Mouse (Mus musculus) MEL (cell line): Measurements from ENCODE around the gene Sult6b2. TPM values are rescaled to one million over a fixed set of nuclear protein-coding genes. Genes with fewer than 3 reads are reported as not detected.

Experiments used
- DNase-seq: peaks from one replicate; pipeline ENCODE4 v3.0.0; 2011; ENCODE audit warnings: low read depth, low spot score
- H3K27ac ChIP-seq: 2 replicates; pipeline ENCODE4 v1.5.1; 2012; ENCODE audit warnings: low read depth, mild to moderate bottlenecking, control low read depth, low read length, moderate library complexity; ENCODE audit not compliant: control insufficient read depth
- H3K27me3 ChIP-seq, 2 experiments: fragments of 150-350 bp in 1 of 2; sonication (generic) in 1 of 2; 2 replicates each; pipeline ENCODE4 v1.6.1; 2012; ENCODE audit warnings: low read length in 2 of 2, mild to moderate bottlenecking in 2 of 2, improper control_type of control experiment in 1 of 2, moderate library complexity in 1 of 2; ENCODE audit not compliant: insufficient read depth in 2 of 2, control insufficient read depth in 1 of 2
- H3K36me3 ChIP-seq, 2 experiments: 2 replicates each; pipeline ENCODE4 v1.6.1; 2012 to 2014; ENCODE audit warnings: low read length in 2 of 2, improper control_type of control experiment in 1 of 2, inconsistent platforms in 1 of 2, mild to moderate bottlenecking in 1 of 2; ENCODE audit not compliant: insufficient read depth in 2 of 2, control insufficient read depth in 1 of 2
- H3K4me1 ChIP-seq, 2 experiments: fragments of 150-350 bp in 1 of 2; sonication (generic) in 1 of 2; 2 replicates each; pipeline ENCODE4 v1.6.1; 2012; ENCODE audit warnings: low read length in 2 of 2, improper control_type of control experiment in 1 of 2, mild to moderate bottlenecking in 1 of 2; ENCODE audit not compliant: insufficient read depth in 2 of 2, control insufficient read depth in 1 of 2
- H3K4me3 ChIP-seq, 2 experiments: fragments of 150-350 bp in 1 of 2; sonication (generic) in 1 of 2; 2 replicates each; pipeline ENCODE4 v1.5.1; 2012; ENCODE audit warnings: low read depth in 2 of 2, low read length in 2 of 2, mild to moderate bottlenecking in 2 of 2, moderate library complexity in 2 of 2, control low read depth in 1 of 2, improper control_type of control experiment in 1 of 2; ENCODE audit not compliant: control insufficient read depth in 1 of 2, insufficient read depth in 1 of 2
- H3K79me2 ChIP-seq: 2 replicates; pipeline ENCODE4 v1.6.1; 2012; ENCODE audit warnings: mild to moderate bottlenecking, low read length, moderate library complexity; ENCODE audit not compliant: control insufficient read depth, poor library complexity, insufficient read depth
- H3K9ac ChIP-seq: 2 replicates; pipeline ENCODE4 v1.6.1; 2012; ENCODE audit warnings: low read depth, mild to moderate bottlenecking, control low read depth, low read length, moderate library complexity; ENCODE audit not compliant: control insufficient read depth, poor library complexity, severe bottlenecking
- H3K9me3 ChIP-seq: fragments of 150-350 bp; sonication (generic); replicated peaks from 2 replicates; pipeline ENCODE4 v1.6.1; 2012; ENCODE audit warnings: mild to moderate bottlenecking, low read length, improper control_type of control experiment, moderate library complexity; ENCODE audit not compliant: insufficient read depth
- BHLHE40 ChIP-seq: IDR thresholded peaks from 2 replicates; pipeline ENCODE4 v1.6.1; 2012; ENCODE audit warnings: low read depth, mild to moderate bottlenecking, inconsistent platforms, low read length, improper control_type of control experiment, borderline replicate concordance
- CHD2 ChIP-seq: IDR thresholded peaks from 2 replicates; pipeline ENCODE4 v1.6.1; 2011; ENCODE audit warnings: low read length, improper control_type of control experiment
- ELF1 ChIP-seq: IDR thresholded peaks from 2 replicates; pipeline ENCODE4 v1.6.1; 2014; ENCODE audit warnings: low read depth, mild to moderate bottlenecking, inconsistent platforms, low read length, improper control_type of control experiment, moderate library complexity
- ETS1 ChIP-seq: IDR thresholded peaks from 2 replicates; pipeline ENCODE4 v1.6.1; 2012; ENCODE audit warnings: low read depth, mild to moderate bottlenecking, inconsistent platforms, low read length, improper control_type of control experiment, moderate library complexity
- GABPA ChIP-seq: IDR thresholded peaks from 2 replicates; pipeline ENCODE4 v1.6.1; 2012; ENCODE audit warnings: low read depth, mild to moderate bottlenecking, inconsistent platforms, low read length, improper control_type of control experiment, moderate library complexity
- HCFC1 ChIP-seq: IDR thresholded peaks from 2 replicates; pipeline ENCODE4 v1.6.1; 2012; ENCODE audit warnings: low read depth, mild to moderate bottlenecking, inconsistent platforms, low read length, improper control_type of control experiment, moderate library complexity
- KAT2A ChIP-seq: conservative IDR thresholded peaks from 2 replicates; pipeline ENCODE4 v1.6.1; 2012; ENCODE audit warnings: low read depth, low read length, improper control_type of control experiment, inconsistent platforms
- MEF2A ChIP-seq: IDR thresholded peaks from 2 replicates; pipeline ENCODE4 v1.6.1; 2014; ENCODE audit warnings: low read depth, mild to moderate bottlenecking, inconsistent platforms, low read length, improper control_type of control experiment; ENCODE audit not compliant: poor library complexity, insufficient replicate concordance, severe bottlenecking; ENCODE audit errors: extremely low read depth
- MXI1 ChIP-seq: IDR thresholded peaks from 2 replicates; pipeline ENCODE4 v1.6.1; 2011; ENCODE audit warnings: mild to moderate bottlenecking, low read depth, low read length, improper control_type of control experiment
- MYC ChIP-seq: IDR thresholded peaks from 2 replicates; pipeline ENCODE4 v1.6.1; 2011; ENCODE audit warnings: low read depth, mild to moderate bottlenecking, low read length, improper control_type of control experiment, moderate library complexity
- NRF1 ChIP-seq: IDR thresholded peaks from 2 replicates; pipeline ENCODE4 v1.6.1; 2014; ENCODE audit warnings: low read depth, mild to moderate bottlenecking, inconsistent platforms, low read length, improper control_type of control experiment, moderate library complexity; ENCODE audit not compliant: poor library complexity, insufficient read depth, severe bottlenecking
- POLR2A ChIP-seq, 2 experiments: IDR thresholded peaks; 2 replicates each; pipeline ENCODE4 v1.6.1; 2011 to 2012; ENCODE audit warnings: low read length in 2 of 2, mild to moderate bottlenecking in 2 of 2, control low read depth in 1 of 2, improper control_type of control experiment in 1 of 2, low read depth in 1 of 2, moderate library complexity in 1 of 2; ENCODE audit not compliant: control insufficient read depth in 1 of 2, insufficient read depth in 1 of 2, poor library complexity in 1 of 2
- POLR2AphosphoS2 ChIP-seq: IDR thresholded peaks from 2 replicates; pipeline ENCODE4 v1.6.1; 2011; ENCODE audit warnings: low read length, improper control_type of control experiment
- POLR2AphosphoS5 ChIP-seq: IDR thresholded peaks from 2 replicates; pipeline ENCODE4 v1.6.1; 2012; ENCODE audit warnings: low read depth, borderline replicate concordance, mild to moderate bottlenecking, inconsistent platforms, low read length, moderate library complexity, mixed read lengths
- TAL1 ChIP-seq: IDR thresholded peaks from 2 replicates; pipeline ENCODE4 v1.6.1; 2012; ENCODE audit warnings: mild to moderate bottlenecking, inconsistent platforms, low read length, moderate library complexity, mixed read lengths
- TBP ChIP-seq: IDR thresholded peaks from 2 replicates; pipeline ENCODE4 v1.8.0; 2011; ENCODE audit warnings: low read depth, low read length, improper control_type of control experiment
- TCF12 ChIP-seq: IDR thresholded peaks from 2 replicates; pipeline ENCODE4 v1.6.1; 2014; ENCODE audit warnings: low read depth, mild to moderate bottlenecking, inconsistent platforms, low read length, improper control_type of control experiment, moderate library complexity
- UBTF ChIP-seq: IDR thresholded peaks from 2 replicates; pipeline ENCODE4 v1.6.1; 2012; ENCODE audit warnings: low read depth, mild to moderate bottlenecking, inconsistent platforms, low read length, improper control_type of control experiment, moderate library complexity, borderline replicate concordance; ENCODE audit not compliant: insufficient read depth
- ZC3H11A ChIP-seq: IDR thresholded peaks from 2 replicates; pipeline ENCODE4 v1.6.1; 2012; ENCODE audit warnings: low read depth, mild to moderate bottlenecking, inconsistent platforms, low read length, improper control_type of control experiment
- ZKSCAN1 ChIP-seq: IDR thresholded peaks from 2 replicates; pipeline ENCODE4 v1.6.1; 2012; ENCODE audit warnings: low read depth, mild to moderate bottlenecking, inconsistent platforms, low read length, improper control_type of control experiment, moderate library complexity
- ZMIZ1 ChIP-seq: IDR thresholded peaks from 2 replicates; pipeline ENCODE4 v1.6.1; 2012; ENCODE audit warnings: low read depth, mild to moderate bottlenecking, inconsistent platforms, low read length, improper control_type of control experiment, moderate library complexity
- polyA plus RNA-seq, 2 experiments: library from polyadenylated mRNA; stranded (reverse) in 1 of 2; unstranded in 1 of 2; fragments of >175 nt in 1 of 2; fragments of >200 nt in 1 of 2; gene quantifications; 2 replicates each; pipeline versions ENCODE4 v1.2.1 to v1.2.4; 2012; ENCODE audit warnings: low replicate concordance in 2 of 2, low read depth in 1 of 2; ENCODE audit not compliant: insufficient read length in 2 of 2, insufficient read depth in 1 of 2, missing spikeins in 1 of 2
- total RNA-seq: library from RNA; depleted of rRNA; stranded (reverse); fragments of 300-350 nt; gene quantifications from 2 replicates; pipeline ENCODE4 v1.2.3, GENCODE M21; 2012

Gene Sult6b2
- total and polyA plus RNA-seq, 3 experiments: 0.07 TPM; not detected in 2

- DNase-seq: no peak
Measured at GRCm38 (mm10) chr6:142818306-142818705, 14.0 kb upstream of the Sult6b2 start.

GRCm38 (mm10) chr6:142815513-142815912 lies 11.2 kb upstream of the Sult6b2 start:
- peak; percentile 27 for DNase-seq

More at GRCm38 (mm10) chr6:142818306-142818705, 14.0 kb upstream of the Sult6b2 start:
- no peak overlapping the region for H3K4me3 ChIP-seq
- TF ChIP-seq POLR2AphosphoS5: no peak
- no peak for TF ChIP-seq ZC3H11A
- TF ChIP-seq BHLHE40: no peak
- TF ChIP-seq TAL1: no peak
- TF ChIP-seq POLR2AphosphoS2: no peak
- TF ChIP-seq MYC: no peak
- TF ChIP-seq ZMIZ1: no peak
- no peak for TF ChIP-seq GABPA
- TF ChIP-seq POLR2A (IDR thresholded peaks at IDR 0.05; ENCODE audit: control insufficient read depth in 1 of 2, insufficient read depth in 1 of 2, low read depth in 1 of 2, low read length in 2 of 2, poor library complexity in 1 of 2): no peak
- no peak for TF ChIP-seq ETS1
- no peak for TF ChIP-seq CHD2
- no peak for TF ChIP-seq ZKSCAN1
- no peak for TF ChIP-seq KAT2A
- TF ChIP-seq MXI1: no peak
- no peak for TF ChIP-seq HCFC1
- TF ChIP-seq NRF1: no peak
- TF ChIP-seq, all 39 proteins: peak for 0
- H3K27me3 ChIP-seq: no peaks in the 10 kb centered on the region
- peaks cover 0 to 9% of the 10 kb centered on the region in 2 experiments; a peak in 2 of 4 replicates for H3K4me1 ChIP-seq
- peaks cover 0 to 2% of the 10 kb centered on the region in 2 experiments; a peak in 2 of 4 replicates for H3K36me3 ChIP-seq
- H3K79me2 ChIP-seq: no peaks in the 10 kb centered on the region
- H3K9me3 ChIP-seq: no peaks in the 10 kb centered on the region
- H3K27ac ChIP-seq: no peak overlapping the region
- no peak overlapping the region for H3K9ac ChIP-seq

More at GRCm38 (mm10) chr6:142815513-142815912, 11.2 kb upstream of the Sult6b2 start:
- H3K4me3 ChIP-seq: no peak overlapping the region
- H3K36me3 ChIP-seq: peaks cover 0 to under 1% of the 10 kb centered on the region in 2 experiments; a peak in 2 of 4 replicates
- no peaks in the 10 kb centered on the region for H3K27me3 ChIP-seq
- H3K9ac ChIP-seq: no peak overlapping the region
- no peak overlapping the region for H3K27ac ChIP-seq
- no peaks in the 10 kb centered on the region for H3K79me2 ChIP-seq
- TF ChIP-seq TBP (no peak), UBTF (no peak), GABPA (no peak), POLR2AphosphoS2 (no peak), TCF12 (no peak), ELF1 (no peak), POLR2AphosphoS5 (no peak), HCFC1 (no peak), MEF2A (no peak)
- no peaks in the 10 kb centered on the region for H3K9me3 ChIP-seq
- peaks cover 0 to 5% of the 10 kb centered on the region in 2 experiments; a peak in 2 of 4 replicates for H3K4me1 ChIP-seq
